Mouse (Mus musculus) small intestine, adult 2 months (tissue): ENCODE results near the gene Padi2.

ENCODE experiments used
- CTCF ChIP-seq: fragments of 200-500 bp; IDR thresholded peaks from 2 replicates; pipeline ENCODE4 v1.5.1; 2012; ENCODE audit warnings: low read depth, mild to moderate bottlenecking, control low read depth, inconsistent platforms, low read length, moderate library complexity, mixed read lengths; ENCODE audit not compliant: insufficient replicate concordance, insufficient read length; ENCODE audit errors: extremely low read depth
- POLR2A ChIP-seq: fragments of 200-500 bp; IDR thresholded peaks from 2 replicates; pipeline ENCODE4 v1.6.1; 2012; ENCODE audit warnings: low read depth, mild to moderate bottlenecking, control low read depth, inconsistent platforms, low read length, moderate library complexity

GRCm38 (mm10) chr4:140935643-140936042 is 29.5 kb downstream of the Padi2 start:
- TF ChIP-seq CTCF, result no peak
- no peak for TF ChIP-seq POLR2A
